Mouse (Mus musculus) MEL (cell line): ENCODE data around the gene Plekhg5. TPM values are rescaled to one million over a fixed set of nuclear protein-coding genes. Genes with fewer than 3 reads are reported as not detected.

Experiments
- DNase-seq: peaks from one replicate; pipeline ENCODE4 v3.0.0; 2011; ENCODE audit warnings: low read depth, low spot score
- H3K27ac ChIP-seq: 2 replicates; pipeline ENCODE4 v1.5.1; 2012; ENCODE audit warnings: low read depth, mild to moderate bottlenecking, control low read depth, low read length, moderate library complexity; ENCODE audit not compliant: control insufficient read depth
- H3K27me3 ChIP-seq, 2 experiments: fragments of 150-350 bp in 1 of 2; sonication (generic) in 1 of 2; 2 replicates each; pipeline ENCODE4 v1.6.1; 2012; ENCODE audit warnings: low read length in 2 of 2, mild to moderate bottlenecking in 2 of 2, improper control_type of control experiment in 1 of 2, moderate library complexity in 1 of 2; ENCODE audit not compliant: insufficient read depth in 2 of 2, control insufficient read depth in 1 of 2
- H3K36me3 ChIP-seq, 2 experiments: 2 replicates each; pipeline ENCODE4 v1.6.1; 2012 to 2014; ENCODE audit warnings: low read length in 2 of 2, improper control_type of control experiment in 1 of 2, inconsistent platforms in 1 of 2, mild to moderate bottlenecking in 1 of 2; ENCODE audit not compliant: insufficient read depth in 2 of 2, control insufficient read depth in 1 of 2
- H3K4me1 ChIP-seq, 2 experiments: fragments of 150-350 bp in 1 of 2; sonication (generic) in 1 of 2; 2 replicates each; pipeline ENCODE4 v1.6.1; 2012; ENCODE audit warnings: low read length in 2 of 2, improper control_type of control experiment in 1 of 2, mild to moderate bottlenecking in 1 of 2; ENCODE audit not compliant: insufficient read depth in 2 of 2, control insufficient read depth in 1 of 2
- H3K4me3 ChIP-seq, 2 experiments: fragments of 150-350 bp in 1 of 2; sonication (generic) in 1 of 2; 2 replicates each; pipeline ENCODE4 v1.5.1; 2012; ENCODE audit warnings: low read depth in 2 of 2, low read length in 2 of 2, mild to moderate bottlenecking in 2 of 2, moderate library complexity in 2 of 2, control low read depth in 1 of 2, improper control_type of control experiment in 1 of 2; ENCODE audit not compliant: control insufficient read depth in 1 of 2, insufficient read depth in 1 of 2
- H3K79me2 ChIP-seq: 2 replicates; pipeline ENCODE4 v1.6.1; 2012; ENCODE audit warnings: mild to moderate bottlenecking, low read length, moderate library complexity; ENCODE audit not compliant: control insufficient read depth, poor library complexity, insufficient read depth
- H3K9ac ChIP-seq: 2 replicates; pipeline ENCODE4 v1.6.1; 2012; ENCODE audit warnings: low read depth, mild to moderate bottlenecking, control low read depth, low read length, moderate library complexity; ENCODE audit not compliant: control insufficient read depth, poor library complexity, severe bottlenecking
- H3K9me3 ChIP-seq: fragments of 150-350 bp; sonication (generic); replicated peaks from 2 replicates; pipeline ENCODE4 v1.6.1; 2012; ENCODE audit warnings: mild to moderate bottlenecking, low read length, improper control_type of control experiment, moderate library complexity; ENCODE audit not compliant: insufficient read depth
- BHLHE40 ChIP-seq: IDR thresholded peaks from 2 replicates; pipeline ENCODE4 v1.6.1; 2012; ENCODE audit warnings: low read depth, mild to moderate bottlenecking, inconsistent platforms, low read length, improper control_type of control experiment, borderline replicate concordance
- ELF1 ChIP-seq: IDR thresholded peaks from 2 replicates; pipeline ENCODE4 v1.6.1; 2014; ENCODE audit warnings: low read depth, mild to moderate bottlenecking, inconsistent platforms, low read length, improper control_type of control experiment, moderate library complexity
- ETS1 ChIP-seq: IDR thresholded peaks from 2 replicates; pipeline ENCODE4 v1.6.1; 2012; ENCODE audit warnings: low read depth, mild to moderate bottlenecking, inconsistent platforms, low read length, improper control_type of control experiment, moderate library complexity
- GABPA ChIP-seq: IDR thresholded peaks from 2 replicates; pipeline ENCODE4 v1.6.1; 2012; ENCODE audit warnings: low read depth, mild to moderate bottlenecking, inconsistent platforms, low read length, improper control_type of control experiment, moderate library complexity
- GATA1 ChIP-seq: IDR thresholded peaks from 2 replicates; pipeline ENCODE4 v1.6.1; 2011; ENCODE audit warnings: low read depth, low read length, improper control_type of control experiment
- HCFC1 ChIP-seq: IDR thresholded peaks from 2 replicates; pipeline ENCODE4 v1.6.1; 2012; ENCODE audit warnings: low read depth, mild to moderate bottlenecking, inconsistent platforms, low read length, improper control_type of control experiment, moderate library complexity
- JUND ChIP-seq: IDR thresholded peaks from 2 replicates; pipeline ENCODE4 v1.6.1; 2011; ENCODE audit warnings: low read depth, mild to moderate bottlenecking, improper control_type of control experiment, low read length
- KAT2A ChIP-seq: conservative IDR thresholded peaks from 2 replicates; pipeline ENCODE4 v1.6.1; 2012; ENCODE audit warnings: low read depth, low read length, improper control_type of control experiment, inconsistent platforms
- MAFK ChIP-seq: IDR thresholded peaks from 2 replicates; pipeline ENCODE4 v1.6.1; 2011; ENCODE audit warnings: low read depth, mild to moderate bottlenecking, low read length, improper control_type of control experiment, borderline replicate concordance
- MAX ChIP-seq: IDR thresholded peaks from 2 replicates; pipeline ENCODE4 v1.6.1; 2011; ENCODE audit warnings: low read length, improper control_type of control experiment
- MAZ ChIP-seq: IDR thresholded peaks from 2 replicates; pipeline ENCODE4 v1.6.1; 2012; ENCODE audit warnings: low read depth, mild to moderate bottlenecking, inconsistent platforms, low read length, improper control_type of control experiment
- MXI1 ChIP-seq: IDR thresholded peaks from 2 replicates; pipeline ENCODE4 v1.6.1; 2011; ENCODE audit warnings: mild to moderate bottlenecking, low read depth, low read length, improper control_type of control experiment
- NRF1 ChIP-seq: IDR thresholded peaks from 2 replicates; pipeline ENCODE4 v1.6.1; 2014; ENCODE audit warnings: low read depth, mild to moderate bottlenecking, inconsistent platforms, low read length, improper control_type of control experiment, moderate library complexity; ENCODE audit not compliant: poor library complexity, insufficient read depth, severe bottlenecking
- POLR2AphosphoS2 ChIP-seq: IDR thresholded peaks from 2 replicates; pipeline ENCODE4 v1.6.1; 2011; ENCODE audit warnings: low read length, improper control_type of control experiment
- RAD21 ChIP-seq: IDR thresholded peaks from 2 replicates; pipeline ENCODE4 v1.6.1; 2011; ENCODE audit warnings: mild to moderate bottlenecking, low read depth, low read length, improper control_type of control experiment
- RCOR1 ChIP-seq: IDR thresholded peaks from 2 replicates; pipeline ENCODE4 v1.6.1; 2012; ENCODE audit warnings: low read depth, mild to moderate bottlenecking, inconsistent platforms, low read length, improper control_type of control experiment
- SMC3 ChIP-seq: IDR thresholded peaks from 2 replicates; pipeline ENCODE4 v1.6.1; 2011; ENCODE audit warnings: low read depth, low read length, improper control_type of control experiment
- TAL1 ChIP-seq: IDR thresholded peaks from 2 replicates; pipeline ENCODE4 v1.6.1; 2012; ENCODE audit warnings: mild to moderate bottlenecking, inconsistent platforms, low read length, moderate library complexity, mixed read lengths
- TBP ChIP-seq: IDR thresholded peaks from 2 replicates; pipeline ENCODE4 v1.8.0; 2011; ENCODE audit warnings: low read depth, low read length, improper control_type of control experiment
- UBTF ChIP-seq: IDR thresholded peaks from 2 replicates; pipeline ENCODE4 v1.6.1; 2012; ENCODE audit warnings: low read depth, mild to moderate bottlenecking, inconsistent platforms, low read length, improper control_type of control experiment, moderate library complexity, borderline replicate concordance; ENCODE audit not compliant: insufficient read depth
- USF1 ChIP-seq: IDR thresholded peaks from 2 replicates; pipeline ENCODE4 v1.6.1; 2014; ENCODE audit warnings: low read depth, mild to moderate bottlenecking, inconsistent platforms, low read length, improper control_type of control experiment, moderate library complexity
- ZC3H11A ChIP-seq: IDR thresholded peaks from 2 replicates; pipeline ENCODE4 v1.6.1; 2012; ENCODE audit warnings: low read depth, mild to moderate bottlenecking, inconsistent platforms, low read length, improper control_type of control experiment
- ZKSCAN1 ChIP-seq: IDR thresholded peaks from 2 replicates; pipeline ENCODE4 v1.6.1; 2012; ENCODE audit warnings: low read depth, mild to moderate bottlenecking, inconsistent platforms, low read length, improper control_type of control experiment, moderate library complexity
- ZMIZ1 ChIP-seq: IDR thresholded peaks from 2 replicates; pipeline ENCODE4 v1.6.1; 2012; ENCODE audit warnings: low read depth, mild to moderate bottlenecking, inconsistent platforms, low read length, improper control_type of control experiment, moderate library complexity
- ZNF384 ChIP-seq: IDR thresholded peaks from 2 replicates; pipeline ENCODE4 v1.6.1; 2012; ENCODE audit warnings: low read depth, mild to moderate bottlenecking, inconsistent platforms, low read length, improper control_type of control experiment
- polyA plus RNA-seq, 2 experiments: library from polyadenylated mRNA; stranded (reverse) in 1 of 2; unstranded in 1 of 2; fragments of >175 nt in 1 of 2; fragments of >200 nt in 1 of 2; gene quantifications; 2 replicates each; pipeline versions ENCODE4 v1.2.1 to v1.2.4; 2012; ENCODE audit warnings: low replicate concordance in 2 of 2, low read depth in 1 of 2; ENCODE audit not compliant: insufficient read length in 2 of 2, insufficient read depth in 1 of 2, missing spikeins in 1 of 2
- total RNA-seq: library from RNA; depleted of rRNA; stranded (reverse); fragments of 300-350 nt; gene quantifications from 2 replicates; pipeline ENCODE4 v1.2.3, GENCODE M21; 2012

Plekhg5 gene
- total and polyA plus RNA-seq, 3 experiments, result 10.8 to 19.6 TPM; not detected in 1

GRCm38 (mm10) chr4:152107971-152108509 lies 35.7 kb downstream of the Plekhg5 start:
- no peaks in the 10 kb centered on the region for H3K9me3 ChIP-seq
- no peak for TF ChIP-seq TBP
- TF ChIP-seq JUND, result no peak
- TF ChIP-seq HCFC1, result no peak
- TF ChIP-seq GATA1, result no peak
- TF ChIP-seq ZMIZ1, result no peak
- TF ChIP-seq BHLHE40, result no peak
- TF ChIP-seq ZC3H11A, result no peak
- TF ChIP-seq, all 39 proteins: peak for 0
- H3K9ac ChIP-seq, result no peak overlapping the region
- no peaks in the 10 kb centered on the region for H3K79me2 ChIP-seq
- H3K36me3 ChIP-seq, result peaks cover 1 to 10% of the 10 kb centered on the region in 2 experiments
- peaks cover 7 to 9% of the 10 kb centered on the region in 2 experiments for H3K4me1 ChIP-seq
- no peak for DNase-seq
- H3K27me3 ChIP-seq, result no peaks in the 10 kb centered on the region
- no peak overlapping the region for H3K27ac ChIP-seq
- no peak overlapping the region for H3K4me3 ChIP-seq

- Histone ChIP-seq H3K9ac (no peak overlapping the region), H3K4me1 (peaks cover 7 to 9% of the 10 kb centered on the region in 2 experiments), H3K27me3 (no peaks in the 10 kb centered on the region), H3K4me3 (no peak overlapping the region), H3K36me3 (peaks cover 0 to 10% of the 10 kb centered on the region in 2 experiments; a peak in 3 of 4 replicates), H3K9me3 (no peaks in the 10 kb centered on the region), H3K27ac (no peak overlapping the region), H3K79me2 (no peaks in the 10 kb centered on the region)
- no peak for TF ChIP-seq NRF1
- TF ChIP-seq RAD21, result no peak
- no peak for TF ChIP-seq ELF1
- TF ChIP-seq MAFK, result no peak
- no peak for TF ChIP-seq GABPA
- no peak for TF ChIP-seq MXI1
- TF ChIP-seq ZC3H11A, result no peak
- no peak for TF ChIP-seq ZNF384
- no peak for TF ChIP-seq TAL1
- TF ChIP-seq UBTF, result no peak
- no peak for TF ChIP-seq RCOR1
- no peak for TF ChIP-seq SMC3
- TF ChIP-seq ETS1, result no peak
- TF ChIP-seq KAT2A, result no peak
- no peak for TF ChIP-seq ZKSCAN1
- no peak for TF ChIP-seq USF1
- no peak for TF ChIP-seq POLR2AphosphoS2
- TF ChIP-seq TBP, result no peak
- no peak for TF ChIP-seq MAZ
- no peak for TF ChIP-seq MAX
- no peak for DNase-seq
Measured at GRCm38 (mm10) chr4:152108673-152109072, 36.4 kb downstream of the Plekhg5 start.
